Mouse (Mus musculus) neural tube, embryonic 14.5 days (tissue): ENCODE measurements around the gene Rnf115. TPM values are rescaled to one million over a fixed set of nuclear protein-coding genes. Genes with fewer than 3 reads are reported as not detected.

Experiments
- ATAC-seq: fragments of 200-750 bp; cut with Nextera tagmentation; 2 replicates; pipeline ENCODE4 v1.8.0; 2017; ENCODE audit warnings: low read depth, mild to moderate bottlenecking, moderate TSS enrichment, moderate library complexity
- H3K27ac ChIP-seq: fragments of 300-500 bp; sonication (generic); 2 replicates; pipeline ENCODE4 v1.5.1; 2014; ENCODE audit warnings: low read depth, mild to moderate bottlenecking, control low read depth, low read length, moderate library complexity, mixed read lengths
- H3K27me3 ChIP-seq: fragments of 300-500 bp; sonication (generic); 2 replicates; pipeline ENCODE4 v1.6.1; 2014; ENCODE audit warnings: low read length; ENCODE audit not compliant: control insufficient read depth, insufficient read depth
- H3K36me3 ChIP-seq: fragments of 300-500 bp; sonication (generic); 2 replicates; pipeline ENCODE4 v1.6.1; 2014; ENCODE audit warnings: low read length, mixed read lengths; ENCODE audit not compliant: control insufficient read depth, insufficient read depth
- H3K4me1 ChIP-seq: fragments of 300-500 bp; sonication (generic); 2 replicates; pipeline ENCODE4 v1.6.1; 2014; ENCODE audit warnings: low read length; ENCODE audit not compliant: control insufficient read depth, insufficient read depth
- H3K4me2 ChIP-seq: fragments of 300-500 bp; sonication (generic); 2 replicates; pipeline ENCODE4 v1.6.1; 2014; ENCODE audit warnings: mild to moderate bottlenecking, low read depth, low read length, control low read depth
- H3K4me3 ChIP-seq: fragments of 300-500 bp; sonication (generic); 2 replicates; pipeline ENCODE4 v1.5.1; 2014; ENCODE audit warnings: low read depth, low read length, control low read depth, mixed read lengths
- H3K9ac ChIP-seq: fragments of 300-500 bp; sonication (generic); replicated peaks from 2 replicates; pipeline ENCODE4 v1.6.1; 2014; ENCODE audit warnings: low read depth, mild to moderate bottlenecking, control low read depth, low read length, mixed read lengths
- H3K9me3 ChIP-seq: fragments of 300-500 bp; sonication (generic); 2 replicates; pipeline ENCODE4 v1.6.1; 2016; ENCODE audit warnings: low read length; ENCODE audit not compliant: control insufficient read depth
- WGBS: fragments of 180-500 bp; shearing (Covaris S2); extraction: QIAGEN DNeasy Blood & Tissue Kit; methylation state at CpG from one replicate; pipeline ENCODE4 v1.1.7; 2014; 5-methylcytosine and 5-hydroxymethylcytosine counted together
- polyA plus RNA-seq: library from polyadenylated mRNA; unstranded; fragments of >200 nt; fragmentation: Nextera tagmentation; extraction: Ambion mirVana; gene quantifications from 2 replicates; pipeline ENCODE4 v1.2.1, GENCODE M21; 2014

Gene Rnf115
- polyA plus RNA-seq, 1 experiment from 2014 or later, result 81.9 TPM

DNA sequence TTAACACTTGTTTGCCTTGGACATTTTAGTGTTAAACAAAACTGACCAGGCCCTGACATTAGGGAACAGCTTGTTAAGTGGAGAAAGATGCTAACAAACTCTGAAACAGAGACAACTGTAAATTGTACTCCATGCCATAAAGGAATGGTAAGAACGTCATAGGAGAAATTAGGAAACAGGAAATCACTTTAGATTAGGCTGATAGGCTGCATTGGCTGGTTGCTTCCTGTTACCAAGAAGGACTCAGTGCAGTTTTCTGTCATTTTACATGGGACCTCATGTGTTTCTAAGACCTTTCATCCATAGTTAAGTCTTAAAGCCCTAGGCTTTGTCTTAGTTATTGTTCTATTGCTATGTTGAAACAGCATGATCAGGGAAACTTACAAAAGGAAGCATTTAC, 19.4 kb downstream of the Rnf115 start:
- no peak overlapping the region for H3K4me3 ChIP-seq
- H3K9ac ChIP-seq, result no peak overlapping the region
- H3K27me3 ChIP-seq, result no peaks in the 10 kb centered on the region
- H3K36me3 ChIP-seq, result no peaks in the 10 kb centered on the region
- no peaks in the 10 kb centered on the region for H3K4me1 ChIP-seq
- WGBS, result 70% methylated on average over 1 of the region's 1 CpGs
- no peak for ATAC-seq
- no peak overlapping the region for H3K27ac ChIP-seq
- H3K9me3 ChIP-seq, result no peaks in the 10 kb centered on the region
- no peak overlapping the region for H3K4me2 ChIP-seq

DNA sequence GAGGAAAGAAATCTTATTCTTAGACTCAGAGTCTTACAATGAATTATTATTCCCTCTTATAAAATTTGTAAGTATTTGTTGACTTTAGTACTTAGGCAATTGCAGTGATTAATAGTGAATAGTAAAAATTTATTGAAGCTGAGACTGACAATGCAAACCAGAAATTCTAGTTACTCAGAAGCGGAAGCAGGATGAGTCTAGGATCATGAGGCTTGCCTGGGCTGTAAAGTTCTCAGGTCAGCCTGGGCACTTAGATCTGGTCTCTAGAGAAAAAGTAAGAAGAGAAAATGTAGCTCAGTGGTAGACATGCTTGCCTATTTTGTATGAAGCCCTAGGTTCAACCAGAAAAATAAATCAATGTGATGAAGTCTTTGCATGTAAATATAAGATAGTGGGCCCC, 28.5 kb downstream of the Rnf115 start:
- Histone ChIP-seq H3K9ac (no peak overlapping the region), H3K4me2 (no peak overlapping the region), H3K36me3 (no peaks in the 10 kb centered on the region), H3K4me1 (no peaks in the 10 kb centered on the region), H3K4me3 (no peak overlapping the region), H3K27me3 (no peaks in the 10 kb centered on the region), H3K27ac (no peak overlapping the region), H3K9me3 (no peaks in the 10 kb centered on the region)
- no peak for ATAC-seq
- WGBS, result 90% methylated on average over 1 of the region's 1 CpGs

DNA sequence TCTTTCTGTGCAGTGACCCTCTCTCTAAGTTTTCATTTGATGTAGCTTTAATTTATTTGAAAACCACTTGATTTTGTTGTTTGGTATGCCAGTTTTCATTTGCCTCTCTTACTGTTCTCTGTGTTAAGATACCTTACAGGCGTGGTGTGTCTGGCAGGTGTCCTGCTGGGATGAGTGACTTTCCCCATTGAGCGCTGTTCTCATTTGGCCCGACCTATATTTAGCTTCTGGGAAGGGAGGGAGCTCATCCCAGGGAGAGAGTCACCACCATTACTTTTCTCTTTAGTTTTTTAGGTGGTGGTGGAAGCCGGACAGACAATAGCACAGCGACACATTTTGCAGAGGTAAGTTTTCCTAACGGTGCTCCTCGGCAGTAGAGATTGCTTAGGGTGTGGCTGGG, 30.2 kb downstream of the Rnf115 start:
- 74% methylated on average over 7 of the region's 7 CpGs for WGBS

DNA sequence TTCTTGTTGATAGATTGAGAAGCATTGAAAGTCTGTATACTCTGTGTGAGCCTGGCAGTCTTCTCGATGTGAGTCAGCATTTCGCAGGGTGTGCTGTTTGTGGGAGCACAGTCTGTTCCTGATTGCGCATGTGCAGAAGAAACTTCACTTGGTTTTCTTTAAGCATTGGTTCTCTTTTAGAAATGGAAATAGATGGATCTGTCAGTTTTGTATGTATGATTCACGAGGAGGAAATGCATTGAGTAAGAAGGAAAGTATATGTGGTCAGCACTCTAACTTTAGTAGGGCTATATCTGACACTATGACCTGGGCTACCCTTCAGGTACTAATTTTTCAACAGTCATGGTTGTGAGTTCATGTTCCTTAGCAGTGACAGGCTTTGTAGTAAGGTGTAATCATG, 32.2 kb downstream of the Rnf115 start:
- no peaks in the 10 kb centered on the region for H3K4me1 ChIP-seq
- no peak overlapping the region for H3K4me3 ChIP-seq
- no peak for ATAC-seq
- no peaks in the 10 kb centered on the region for H3K36me3 ChIP-seq
- 96% methylated on average over 4 of the region's 4 CpGs for WGBS
- H3K27me3 ChIP-seq, result no peaks in the 10 kb centered on the region
- no peak overlapping the region for H3K27ac ChIP-seq
- H3K4me2 ChIP-seq, result no peak overlapping the region
- no peaks in the 10 kb centered on the region for H3K9me3 ChIP-seq
- no peak overlapping the region for H3K9ac ChIP-seq

More for the DNA sequence above, 30.2 kb downstream of the Rnf115 start:
- H3K9me3 ChIP-seq, result no peaks in the 10 kb centered on the region
- H3K36me3 ChIP-seq, result no peaks in the 10 kb centered on the region
- H3K27me3 ChIP-seq, result no peaks in the 10 kb centered on the region
- no peak overlapping the region for H3K9ac ChIP-seq
- H3K27ac ChIP-seq, result no peak overlapping the region
- H3K4me1 ChIP-seq, result no peaks in the 10 kb centered on the region
- no peak overlapping the region for H3K4me3 ChIP-seq
- ATAC-seq, result no peak
- H3K4me2 ChIP-seq, result no peak overlapping the region

DNA sequence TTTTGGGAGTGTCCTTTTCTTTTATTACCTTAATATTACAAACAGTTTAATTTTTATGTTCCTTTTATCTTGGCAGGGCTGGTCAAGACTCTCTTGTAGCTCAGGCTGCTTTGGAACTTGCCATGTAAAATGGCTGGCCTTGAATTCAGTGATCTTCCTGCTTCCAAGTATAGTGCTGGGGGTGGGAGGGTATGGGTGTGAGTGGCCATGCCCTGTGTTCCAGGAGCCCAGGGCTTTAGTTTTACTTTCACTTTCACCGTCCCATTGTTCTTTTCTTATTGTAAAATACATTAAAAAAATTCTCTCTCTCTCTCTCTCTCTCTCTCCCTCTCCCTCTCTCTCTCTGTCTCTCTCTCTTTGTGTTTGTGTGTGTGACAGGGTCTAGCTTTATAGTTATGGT, 37.1 kb downstream of the Rnf115 start:
- H3K9ac ChIP-seq, result no peak overlapping the region
- no peak overlapping the region for H3K27ac ChIP-seq
- H3K36me3 ChIP-seq, result no peaks in the 10 kb centered on the region
- no peak for ATAC-seq
- H3K9me3 ChIP-seq, result no peaks in the 10 kb centered on the region
- no peak overlapping the region for H3K4me2 ChIP-seq
- H3K4me3 ChIP-seq, result no peak overlapping the region
- H3K4me1 ChIP-seq, result no peaks in the 10 kb centered on the region
- H3K27me3 ChIP-seq, result no peaks in the 10 kb centered on the region
- 87% methylated on average over 1 of the region's 1 CpGs for WGBS

DNA sequence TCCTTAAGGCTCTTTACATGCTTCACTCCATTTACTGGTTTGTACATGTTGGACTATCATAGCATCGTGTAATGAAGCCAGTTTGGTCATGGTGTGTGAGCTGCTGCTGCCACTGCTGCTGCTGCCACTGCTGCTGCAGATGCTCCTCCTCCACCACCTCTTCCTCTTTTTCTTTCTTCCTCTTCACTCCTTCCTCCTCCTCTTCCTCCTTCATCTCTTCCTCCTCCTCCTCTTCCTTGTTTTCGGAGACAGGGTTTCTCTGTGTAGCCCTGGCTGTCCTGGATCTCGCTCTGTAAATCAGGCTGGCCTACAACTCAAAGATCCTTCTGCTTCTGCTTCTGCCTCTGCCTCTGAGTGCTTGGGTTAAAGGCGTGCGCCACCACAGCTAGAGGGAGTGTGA, 42.5 kb downstream of the Rnf115 start:
- no peaks in the 10 kb centered on the region for H3K36me3 ChIP-seq
- no peak for ATAC-seq
- H3K9me3 ChIP-seq, result no peaks in the 10 kb centered on the region
- no peak overlapping the region for H3K27ac ChIP-seq
- no peak overlapping the region for H3K4me3 ChIP-seq
- no peaks in the 10 kb centered on the region for H3K4me1 ChIP-seq
- H3K4me2 ChIP-seq, result no peak overlapping the region
- 89% methylated on average over 5 of the region's 5 CpGs for WGBS
- H3K27me3 ChIP-seq, result no peaks in the 10 kb centered on the region
- no peak overlapping the region for H3K9ac ChIP-seq

DNA sequence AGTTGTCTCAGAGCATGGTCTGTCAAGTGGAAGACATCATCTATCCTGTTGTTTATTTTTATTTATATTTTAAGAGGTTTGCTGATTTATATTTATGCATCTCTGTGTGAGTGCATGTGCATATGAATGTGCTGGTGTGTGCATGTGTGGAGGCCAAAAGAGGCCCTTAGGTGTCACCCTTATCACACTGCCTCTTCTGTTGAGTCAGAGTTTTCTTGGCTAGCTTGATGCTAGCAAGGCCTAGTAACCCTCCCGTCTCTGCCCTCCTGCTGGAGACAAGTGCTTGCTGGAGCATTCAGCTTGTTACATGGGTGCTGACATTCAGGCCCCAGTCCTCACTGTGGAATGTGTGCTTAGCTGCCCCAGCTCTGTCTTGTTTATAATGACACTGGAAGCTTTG, 45.5 kb downstream of the Rnf115 start:
- Histone ChIP-seq H3K4me2 (no peak overlapping the region), H3K4me3 (no peak overlapping the region), H3K4me1 (no peaks in the 10 kb centered on the region), H3K9ac (no peak overlapping the region), H3K27me3 (no peaks in the 10 kb centered on the region), H3K27ac (no peak overlapping the region), H3K36me3 (peaks cover 12% of the 10 kb centered on the region; the same call in 1 of the 2 replicates), H3K9me3 (no peaks in the 10 kb centered on the region)
- no peak for ATAC-seq
- WGBS, result 60% methylated on average over 1 of the region's 1 CpGs

DNA sequence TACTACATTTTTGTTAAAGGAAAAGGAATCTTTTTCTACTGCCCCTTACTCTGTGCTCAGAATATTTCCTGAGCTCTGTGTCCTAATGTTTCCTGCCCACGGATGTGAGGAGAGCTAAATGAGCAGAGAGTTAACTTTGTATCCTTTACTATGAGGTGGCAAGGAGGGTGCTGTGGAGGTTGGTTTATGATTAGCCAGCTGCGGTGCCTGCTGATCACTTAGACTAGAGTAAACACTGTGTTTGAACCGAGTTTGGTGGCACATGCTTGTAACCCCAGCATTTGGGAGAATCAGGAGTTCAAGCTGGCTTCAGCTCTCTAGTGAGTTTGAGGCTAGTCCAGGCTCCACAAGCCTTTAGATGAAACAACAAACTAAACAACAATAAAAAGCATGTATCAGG, 49.7 kb downstream of the Rnf115 start:
- Histone ChIP-seq H3K4me3 (no peak overlapping the region), H3K9ac (no peak overlapping the region), H3K4me2 (no peak overlapping the region), H3K9me3 (no peaks in the 10 kb centered on the region), H3K36me3 (peaks cover 12% of the 10 kb centered on the region; the same call in 1 of the 2 replicates), H3K27ac (no peak overlapping the region), H3K27me3 (no peaks in the 10 kb centered on the region), H3K4me1 (no peaks in the 10 kb centered on the region)
- no peak for ATAC-seq
- 77% methylated on average over 3 of the region's 3 CpGs for WGBS

DNA sequence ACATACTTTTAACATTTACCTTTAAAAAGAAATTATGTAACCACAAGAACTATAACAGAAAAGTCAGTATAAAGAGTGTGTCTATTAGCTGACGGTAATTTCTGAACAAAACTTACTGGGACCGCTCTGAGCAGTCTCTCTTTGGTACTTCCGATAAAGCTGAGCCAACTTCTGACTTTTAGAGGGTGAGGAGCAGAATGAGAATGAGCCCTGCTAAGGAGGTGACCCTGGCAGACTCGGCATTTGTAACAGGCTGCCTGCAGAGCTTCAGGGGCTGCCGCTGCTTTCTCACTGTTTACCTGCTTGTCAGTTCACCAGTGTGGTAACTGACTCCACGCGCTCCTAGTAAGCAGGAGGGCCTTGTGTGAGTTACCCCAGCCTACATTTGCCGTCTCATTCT, 54.8 kb downstream of the Rnf115 start:
- 76% methylated on average over 8 of the region's 8 CpGs for WGBS
- no peak for ATAC-seq

DNA sequence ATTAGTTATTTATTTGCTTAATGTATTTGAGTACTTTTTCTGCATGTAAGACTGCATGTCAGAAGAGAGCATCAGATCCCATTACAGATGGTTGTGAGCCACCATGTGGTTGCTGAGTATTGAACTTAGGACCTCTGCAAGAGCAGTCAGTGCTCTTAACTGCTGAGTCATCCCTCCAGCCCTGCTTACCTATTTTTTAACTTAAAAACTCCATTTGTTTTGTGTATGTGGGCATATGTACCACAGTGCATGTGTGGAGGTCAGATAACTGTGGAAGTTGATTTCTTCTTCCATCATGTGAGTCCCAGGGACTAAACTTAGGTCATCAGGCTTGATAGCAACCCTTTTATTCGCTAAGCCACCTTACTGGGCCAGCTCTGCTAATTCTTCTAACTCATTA, 60.3 kb downstream of the Rnf115 start:
- ATAC-seq, result no peak
- H3K36me3 ChIP-seq, result peaks cover 18% of the 10 kb centered on the region; the same call in 1 of the 2 replicates
- H3K27ac ChIP-seq, result no peak overlapping the region
- no peak overlapping the region for H3K4me3 ChIP-seq
- H3K27me3 ChIP-seq, result no peaks in the 10 kb centered on the region
- H3K9me3 ChIP-seq, result no peaks in the 10 kb centered on the region
- H3K4me1 ChIP-seq, result no peaks in the 10 kb centered on the region
- H3K4me2 ChIP-seq, result no peak overlapping the region
- H3K9ac ChIP-seq, result no peak overlapping the region
- 100% methylated on average over 1 of the region's 1 CpGs for WGBS

More for the DNA sequence above, 54.8 kb downstream of the Rnf115 start:
- Histone ChIP-seq H3K4me1 (no peaks in the 10 kb centered on the region), H3K9me3 (no peaks in the 10 kb centered on the region), H3K9ac (no peak overlapping the region), H3K27ac (no peak overlapping the region), H3K4me3 (no peak overlapping the region), H3K36me3 (peaks cover 6% of the 10 kb centered on the region; the same call in 1 of the 2 replicates), H3K27me3 (no peaks in the 10 kb centered on the region), H3K4me2 (no peak overlapping the region)
